Mouse (Mus musculus) retina, adult 2 months (tissue): ENCODE results near the gene Nuak2.

Experiments used
- DNase-seq: peaks from one replicate; pipeline ENCODE4 v3.0.0-alpha.2; 2012; ENCODE audit warnings: low read depth, low spot score

Nuak2 gene

GRCm38 (mm10) chr1:132351058-132351457, 35.1 kb downstream of the Nuak2 start:
- DNase-seq, result no peak

- no peak for DNase-seq
Measured at GRCm38 (mm10) chr1:132353389-132353788, 37.5 kb downstream of the Nuak2 start.

GRCm38 (mm10) chr1:132354234-132354633, 38.3 kb downstream of the Nuak2 start:
- no peak for DNase-seq

- no peak for DNase-seq
Measured at GRCm38 (mm10) chr1:132355162-132355601, 39.3 kb downstream of the Nuak2 start.

- peak; percentile 67 for DNase-seq
Measured at GRCm38 (mm10) chr1:132355841-132356242, 39.9 kb downstream of the Nuak2 start.

GRCm38 (mm10) chr1:132356841-132357240, 40.9 kb downstream of the Nuak2 start:
- no peak for DNase-seq

GRCm38 (mm10) chr1:132361959-132362358, 46.0 kb downstream of the Nuak2 start:
- no peak for DNase-seq

GRCm38 (mm10) chr1:132364388-132364787, 48.5 kb downstream of the Nuak2 start:
- DNase-seq, result no peak

- no peak for DNase-seq
Measured at GRCm38 (mm10) chr1:132364896-132365557, 49.1 kb downstream of the Nuak2 start.

- DNase-seq, result no peak
Measured at GRCm38 (mm10) chr1:132365645-132366044, 49.7 kb downstream of the Nuak2 start.

GRCm38 (mm10) chr1:132366235-132366634, 50.3 kb downstream of the Nuak2 start:
- DNase-seq, result no peak

GRCm38 (mm10) chr1:132366937-132367336, 51.0 kb downstream of the Nuak2 start:
- DNase-seq, result peak; percentile 69

- DNase-seq, result peak; percentile 80
Measured at GRCm38 (mm10) chr1:132367692-132368506, 52.0 kb downstream of the Nuak2 start.

GRCm38 (mm10) chr1:132370681-132371173, 54.8 kb downstream of the Nuak2 start:
- DNase-seq, result no peak

- no peak for DNase-seq
Measured at GRCm38 (mm10) chr1:132371298-132372081, 55.6 kb downstream of the Nuak2 start.

- DNase-seq, result no peak
Measured at GRCm38 (mm10) chr1:132372354-132372753, 56.4 kb downstream of the Nuak2 start.

GRCm38 (mm10) chr1:132372896-132373534, 57.1 kb downstream of the Nuak2 start:
- no peak for DNase-seq

- DNase-seq, result no peak
Measured at GRCm38 (mm10) chr1:132374140-132374872, 58.4 kb downstream of the Nuak2 start.

- no peak for DNase-seq
Measured at GRCm38 (mm10) chr1:132374873-132375244, 58.9 kb downstream of the Nuak2 start.

- DNase-seq, result no peak
Measured at GRCm38 (mm10) chr1:132375256-132375655, 59.3 kb downstream of the Nuak2 start.
